Mouse (Mus musculus) frontal cortex, postnatal 14 days (tissue): ENCODE measurements around the gene Sned1.
"Not testable (repeated sequence)": the region's sequence is repeated elsewhere in the genome, so short reads cannot be mapped to it uniquely, and the experiment has no call there.

ENCODE experiments used
- DNase-seq, 2 experiments: peaks; one replicate each; pipeline ENCODE4 v3.0.0; 2022; ENCODE audit warnings: low spot score in 2 of 2

The Sned1 gene

DNA sequence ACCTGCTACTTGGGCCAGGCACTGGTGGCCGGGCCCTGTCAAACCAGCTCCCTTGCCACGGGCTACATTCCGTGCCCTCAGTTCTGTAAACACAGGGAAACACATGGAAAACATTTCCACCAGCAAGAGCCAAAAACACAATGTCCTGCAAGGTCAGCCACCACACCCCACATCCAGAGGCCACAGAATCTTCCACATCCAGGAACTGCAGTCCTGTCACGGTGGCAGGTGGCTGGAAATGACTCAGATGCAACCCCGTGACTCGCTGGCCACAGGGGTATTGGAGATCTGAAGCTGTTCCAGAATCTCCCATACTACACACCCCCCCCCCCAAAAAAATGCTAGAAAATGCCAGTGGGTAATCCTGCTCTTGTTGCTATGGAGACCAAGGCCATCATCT is 6.4 kb upstream of the Sned1 start:
- DNase-seq, result no peak

DNA sequence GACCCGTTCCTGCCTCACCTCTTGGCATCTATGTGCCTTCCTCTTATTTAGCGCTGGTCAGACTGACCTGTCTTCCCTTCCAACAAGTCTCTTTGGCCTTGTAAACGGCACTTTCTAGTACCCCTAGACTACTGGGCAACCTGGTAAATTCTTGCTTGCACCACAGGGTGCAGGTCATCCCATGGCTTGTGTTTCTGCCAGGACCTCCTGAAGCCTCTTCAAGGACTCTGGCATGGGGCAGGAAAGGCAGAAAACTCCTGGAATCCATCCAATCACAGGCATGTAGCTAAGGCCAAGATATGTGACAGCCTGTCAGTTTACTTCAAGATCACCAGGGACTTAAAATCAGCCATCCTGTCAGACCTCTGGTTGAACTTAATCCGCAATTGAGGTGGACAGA is 6.0 kb upstream of the Sned1 start:
- no peak for DNase-seq

DNA sequence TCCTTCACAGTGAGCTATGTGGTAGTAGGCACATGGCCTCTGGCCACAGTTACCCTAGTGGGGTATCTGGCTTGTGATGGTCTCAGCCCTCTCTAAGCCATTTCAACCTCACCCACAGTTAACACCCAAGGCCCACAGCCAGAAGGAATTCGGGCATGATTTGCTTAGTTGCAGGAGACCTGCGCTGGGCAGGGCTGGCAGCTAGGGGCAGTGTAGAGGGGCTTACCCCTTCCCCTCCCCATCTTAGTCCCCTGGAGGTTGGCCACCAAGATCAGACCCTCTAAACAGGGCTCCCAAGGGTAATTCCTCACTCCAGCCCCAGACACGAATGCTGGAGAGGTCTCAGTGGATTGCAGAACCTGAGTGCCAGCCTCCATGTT is 894 bp downstream of the Sned1 start:
- no peak for DNase-seq

DNA sequence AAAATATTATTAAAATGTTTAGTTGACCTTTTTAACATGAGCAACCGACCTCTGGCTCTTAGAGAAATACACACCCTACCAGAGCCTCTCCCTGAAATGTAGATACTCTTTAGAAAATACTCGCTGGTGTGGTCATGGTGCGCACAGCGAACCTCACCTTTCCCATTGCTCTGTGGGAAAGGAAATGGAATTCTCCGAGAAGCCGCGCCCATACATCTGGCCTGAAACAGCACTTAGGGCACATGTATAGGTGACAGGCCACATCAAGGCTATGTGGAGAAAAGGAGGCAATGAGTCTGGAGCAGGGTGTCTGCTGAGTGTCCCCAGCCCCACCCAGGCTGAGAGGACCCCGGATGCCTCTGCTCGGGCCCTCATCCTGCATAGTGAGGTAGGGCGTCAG is 2.0 kb downstream of the Sned1 start:
- no peak for DNase-seq

DNA sequence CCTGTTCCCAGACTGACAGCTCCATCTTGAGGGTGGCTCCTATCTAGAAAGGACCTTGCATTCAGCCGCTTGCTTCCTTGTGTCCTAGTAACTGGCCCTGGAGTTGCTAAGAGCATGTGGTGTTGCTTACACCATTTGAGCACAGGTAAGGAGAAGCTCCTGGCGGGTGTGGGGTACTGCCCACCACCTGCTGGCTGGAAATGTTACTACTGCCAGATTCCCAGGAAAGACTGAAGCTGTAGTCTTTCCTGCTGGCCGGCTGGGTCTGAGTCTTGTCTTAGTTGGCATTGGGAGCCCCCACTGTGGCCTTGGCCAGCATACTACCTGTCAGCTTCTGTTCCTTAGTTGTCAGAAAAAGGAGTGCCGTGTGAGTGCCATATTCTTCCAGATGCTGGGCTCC is 2.6 kb downstream of the Sned1 start:
- DNase-seq, result no peak

DNA sequence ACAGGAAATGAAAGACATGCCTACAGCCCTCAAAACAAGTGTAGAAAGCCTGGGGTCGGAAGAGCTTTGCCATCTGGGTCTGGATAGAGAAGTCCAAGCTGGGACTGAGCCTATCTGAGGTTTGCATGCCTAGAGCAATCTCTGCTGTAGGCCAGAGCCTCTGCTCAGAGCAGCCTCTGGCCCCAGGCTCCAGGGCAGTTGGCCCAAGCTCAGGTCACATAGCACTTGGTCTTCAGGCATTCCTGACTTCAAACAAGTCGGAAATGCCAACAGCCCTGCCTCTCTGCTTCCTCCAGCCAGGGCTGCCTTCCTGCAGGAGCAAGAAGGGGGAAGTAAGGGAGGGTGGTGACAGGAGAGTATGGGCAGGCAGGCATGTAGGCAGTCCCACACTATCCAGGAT is 10.3 kb downstream of the Sned1 start:
- DNase-seq, result no peak

DNA sequence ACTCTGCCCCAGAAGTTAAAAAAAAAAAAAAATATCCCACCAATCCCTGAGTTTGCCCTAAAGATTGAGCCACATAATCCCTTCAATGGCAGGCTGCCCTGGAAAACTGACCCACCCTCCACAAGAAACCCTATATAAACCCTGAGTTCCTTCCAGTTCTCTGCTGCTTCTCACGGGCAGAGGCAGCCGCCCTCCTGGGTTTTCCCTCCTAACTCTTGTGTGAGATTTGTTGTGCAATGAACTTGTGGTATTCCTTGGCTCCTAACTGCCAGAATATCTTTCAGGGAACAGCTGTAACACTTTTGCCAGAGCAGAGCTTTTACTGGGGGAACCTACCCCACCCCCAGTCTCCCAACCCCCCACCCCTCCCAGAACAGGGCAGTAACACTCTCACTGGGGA is 16.9 kb downstream of the Sned1 start:
- DNase-seq, result no peak

DNA sequence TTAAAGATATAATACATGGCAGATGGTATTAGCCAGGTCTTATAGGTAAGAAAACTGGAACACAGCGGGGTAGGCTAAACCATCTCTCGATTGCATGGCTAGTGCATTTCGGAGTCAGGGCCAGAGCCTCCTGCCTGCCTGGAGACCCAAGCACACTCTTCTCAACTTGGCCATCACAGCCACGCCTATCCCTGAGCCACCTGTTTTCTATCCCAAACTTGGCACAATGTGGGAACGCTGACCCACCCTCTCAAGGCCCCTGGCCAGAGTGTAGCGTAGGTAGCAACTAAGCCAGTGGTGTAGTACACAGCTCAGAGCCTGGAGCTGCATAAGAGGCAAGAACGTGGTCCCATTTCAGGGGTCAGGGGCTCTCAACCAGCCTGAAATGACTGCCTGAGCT is 20.1 kb downstream of the Sned1 start:
- no peak for DNase-seq

DNA sequence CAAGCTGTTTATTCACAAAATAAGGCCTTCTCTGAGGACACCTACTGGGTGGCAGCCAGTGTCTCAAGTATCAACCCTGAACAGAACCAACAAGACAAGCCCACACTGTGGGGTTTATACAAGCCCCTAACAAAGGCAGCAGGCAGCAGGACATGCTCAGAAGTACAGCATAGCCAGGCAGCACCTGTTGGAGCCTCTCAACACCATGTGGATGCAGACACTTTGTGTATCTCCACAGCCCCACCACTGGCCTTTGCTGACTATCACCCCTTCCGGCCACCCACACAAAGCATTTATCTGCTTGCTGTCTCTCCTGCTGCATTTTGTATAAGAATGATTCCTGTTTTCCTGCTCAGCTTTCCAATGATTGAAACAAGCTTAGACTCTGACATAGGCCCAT is 21.9 kb downstream of the Sned1 start:
- no peak for DNase-seq

DNA sequence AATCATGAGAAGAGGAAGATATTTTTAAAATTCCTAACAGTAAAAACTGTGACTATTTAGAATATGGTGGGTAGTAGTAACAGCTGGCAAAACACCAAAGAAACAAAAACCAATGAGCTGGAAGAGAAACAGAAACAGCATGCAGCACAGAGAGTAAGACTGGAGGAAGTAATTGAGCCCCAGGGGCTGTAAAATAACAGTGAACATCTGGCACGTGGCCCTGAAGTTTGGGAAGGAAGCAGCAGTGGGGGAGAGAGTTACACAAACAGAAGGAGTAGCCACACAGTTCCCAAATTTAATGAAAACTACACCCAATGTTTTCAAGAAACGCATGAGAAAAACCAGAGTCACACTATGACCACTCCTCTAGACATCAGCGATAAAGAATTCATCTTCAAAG is 31.6 kb downstream of the Sned1 start:
- DNase-seq, result no peak

DNA sequence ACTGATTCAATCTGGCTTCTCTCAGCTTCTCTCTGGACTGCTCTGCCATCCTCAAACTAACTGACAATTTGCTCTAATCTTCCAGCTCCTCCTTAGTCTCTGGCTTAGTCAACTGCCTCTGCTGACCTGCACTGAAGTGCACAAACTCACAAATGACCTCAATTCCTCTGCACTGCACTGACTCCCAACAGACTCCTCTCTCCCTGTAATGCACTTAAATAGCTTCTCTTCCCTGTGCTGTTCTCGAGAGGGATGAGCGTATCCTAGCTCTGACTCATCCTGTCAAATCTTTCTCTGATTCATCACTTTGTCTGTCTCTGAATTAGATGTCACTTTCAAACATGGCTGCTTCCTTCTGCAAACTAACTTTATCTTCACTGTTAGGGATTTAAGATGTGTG is 32.6 kb downstream of the Sned1 start:
- DNase-seq, result no peak

DNA sequence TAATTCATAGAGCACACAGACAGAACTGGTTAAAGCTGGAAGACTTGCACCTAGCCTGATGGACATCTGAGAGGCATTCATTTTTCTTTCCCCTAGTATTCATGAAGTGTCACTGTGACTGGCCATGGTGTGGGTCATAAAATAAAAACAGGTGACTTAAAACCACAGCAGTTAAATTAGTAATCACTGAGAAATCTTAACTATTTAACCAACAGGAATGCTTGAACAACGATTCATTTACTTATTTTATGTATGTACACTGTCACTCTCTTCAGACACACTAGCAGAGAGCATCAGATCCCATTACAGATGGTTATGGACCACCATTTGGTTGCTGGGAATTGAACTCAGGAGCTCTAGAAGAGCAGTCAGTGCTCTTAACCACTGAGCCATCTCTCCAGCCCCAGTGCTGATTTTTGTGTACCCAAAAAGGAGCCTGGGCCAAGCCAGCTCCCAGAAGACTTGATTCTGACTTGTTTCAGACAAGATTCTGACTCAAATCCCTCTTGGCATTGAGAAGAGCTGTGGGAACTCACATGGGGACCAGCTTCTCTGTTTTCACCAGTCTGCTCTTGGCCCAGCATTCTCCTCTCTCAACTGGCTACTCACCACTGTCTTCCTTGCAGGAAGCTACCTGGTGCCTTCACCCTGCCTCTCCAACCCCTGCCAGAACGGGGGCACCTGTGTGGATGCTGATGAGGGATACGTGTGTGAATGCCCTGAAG is 35.0 kb downstream of the Sned1 start:
- no peak for DNase-seq

DNA sequence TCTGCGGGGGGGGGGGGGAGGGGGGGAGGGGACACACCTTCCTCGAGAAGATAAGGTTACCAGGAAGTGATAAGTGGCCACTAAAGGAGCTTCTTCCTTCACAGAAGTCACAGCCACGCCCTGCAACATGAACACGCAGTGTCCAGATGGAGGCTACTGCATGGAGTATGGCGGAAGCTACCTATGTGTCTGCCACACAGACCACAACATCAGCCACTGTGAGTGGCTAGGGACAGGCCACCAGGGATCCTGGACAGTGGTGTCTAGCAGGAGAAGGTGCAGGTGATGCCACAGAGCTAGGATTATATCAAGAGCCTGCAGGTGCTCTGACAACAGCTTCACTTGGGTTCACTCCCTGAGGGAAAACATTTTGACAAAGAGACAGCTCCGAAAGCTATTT is 36.1 kb downstream of the Sned1 start:
- DNase-seq, result no peak

DNA sequence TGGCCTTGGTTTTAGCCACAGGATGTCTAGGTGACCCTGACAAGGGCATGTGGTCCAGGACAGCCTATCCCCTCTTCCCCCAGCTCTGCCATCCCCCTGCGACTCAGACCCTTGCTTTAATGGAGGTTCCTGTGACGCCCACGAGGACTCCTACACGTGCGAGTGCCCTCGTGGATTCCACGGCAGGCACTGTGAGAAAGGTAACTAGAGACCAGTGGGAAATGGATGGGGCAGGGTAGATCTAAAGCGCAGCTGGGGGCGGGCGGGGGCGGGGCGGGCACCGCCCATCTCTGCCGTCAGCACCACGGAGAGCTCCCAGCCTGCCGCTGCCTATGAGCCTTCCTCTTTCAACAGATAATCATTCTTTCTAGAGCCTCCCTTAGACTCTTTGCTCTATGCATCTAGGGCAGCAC is 36.8 kb downstream of the Sned1 start:
- no peak for DNase-seq

DNA sequence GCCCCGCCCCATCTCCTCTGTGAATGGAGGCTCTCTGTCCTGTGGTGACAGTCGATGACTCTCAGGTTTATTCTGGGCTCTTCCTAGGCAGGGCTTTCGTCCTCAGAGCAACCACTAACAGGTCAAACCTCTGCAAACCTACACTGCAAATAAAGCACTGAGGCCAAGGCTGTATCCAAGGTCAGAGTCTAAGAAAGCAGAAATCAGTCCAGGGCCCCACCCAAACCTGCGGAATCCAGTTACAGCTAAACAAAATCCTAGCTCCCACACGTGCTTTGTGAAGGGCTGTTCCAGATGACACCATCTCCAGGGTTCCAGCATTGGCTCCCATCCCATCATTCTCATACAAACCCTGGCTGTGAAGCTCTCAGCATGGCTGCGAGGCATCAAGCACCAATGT is 39.9 kb downstream of the Sned1 start:
- no peak for DNase-seq

DNA sequence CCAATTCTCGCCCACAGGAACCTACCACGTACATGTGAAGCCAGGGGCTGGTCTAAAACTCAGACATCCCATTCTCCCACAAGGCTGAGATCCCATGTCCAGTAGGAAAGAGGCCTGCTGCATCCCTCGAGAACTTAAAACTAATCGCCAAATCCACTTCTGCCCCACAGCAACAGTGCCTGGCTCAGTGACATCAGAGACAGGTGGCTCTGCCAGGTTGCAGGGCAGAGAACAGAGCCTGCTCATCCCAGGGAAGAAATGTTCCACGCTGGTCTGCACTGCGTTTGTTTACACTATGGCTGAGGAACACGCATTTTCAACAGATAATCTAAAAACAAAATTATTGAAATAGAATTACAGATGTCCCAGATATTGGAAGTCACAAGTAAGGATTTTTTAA is 41.4 kb downstream of the Sned1 start:
- no peak for DNase-seq

DNA sequence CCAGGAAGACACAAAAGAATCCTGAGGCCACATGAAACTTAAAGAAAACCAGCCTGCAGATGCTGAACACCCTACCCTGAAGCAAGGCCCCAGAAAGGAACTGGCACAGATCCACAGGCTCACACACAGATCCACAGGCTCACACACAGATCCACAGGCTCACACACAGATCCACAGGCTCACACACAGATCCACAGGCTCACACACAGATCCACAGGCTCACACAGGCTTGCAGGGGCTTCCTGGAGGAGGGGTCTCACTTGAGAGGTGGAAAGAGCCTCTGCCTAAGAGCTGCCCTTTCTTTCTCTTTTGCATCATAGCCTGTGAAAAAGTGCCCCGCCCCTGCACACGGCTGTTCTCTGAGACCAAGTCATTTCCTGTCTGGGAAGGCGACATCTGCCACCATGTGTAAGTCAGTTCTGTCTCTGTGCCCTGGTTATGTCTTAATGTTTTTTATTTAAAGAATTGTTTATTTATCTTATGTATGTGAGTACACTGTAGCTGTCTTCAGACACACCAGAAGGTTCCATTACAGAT is 54.1 kb downstream of the Sned1 start:
- no peak for DNase-seq

DNA sequence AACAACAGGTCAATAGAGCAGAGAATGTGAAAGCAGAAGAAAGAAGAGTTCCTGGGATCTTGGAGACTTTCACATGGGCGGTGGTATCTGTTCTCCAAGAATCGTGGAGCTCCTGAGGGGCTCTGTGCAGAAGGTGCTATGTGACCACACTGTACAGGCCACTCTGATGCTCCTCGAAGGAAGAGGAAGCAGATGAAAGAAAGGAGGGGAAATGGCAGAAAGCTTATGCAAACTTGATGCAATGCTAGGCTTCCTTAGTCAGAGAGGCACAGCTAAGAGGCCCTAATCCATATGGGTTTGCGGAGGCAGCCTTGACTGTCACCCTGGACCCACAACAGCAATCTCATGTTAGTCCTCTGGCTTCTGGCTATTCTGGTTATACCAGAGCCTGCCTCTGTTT is 55.3 kb downstream of the Sned1 start:
- no peak for DNase-seq

DNA sequence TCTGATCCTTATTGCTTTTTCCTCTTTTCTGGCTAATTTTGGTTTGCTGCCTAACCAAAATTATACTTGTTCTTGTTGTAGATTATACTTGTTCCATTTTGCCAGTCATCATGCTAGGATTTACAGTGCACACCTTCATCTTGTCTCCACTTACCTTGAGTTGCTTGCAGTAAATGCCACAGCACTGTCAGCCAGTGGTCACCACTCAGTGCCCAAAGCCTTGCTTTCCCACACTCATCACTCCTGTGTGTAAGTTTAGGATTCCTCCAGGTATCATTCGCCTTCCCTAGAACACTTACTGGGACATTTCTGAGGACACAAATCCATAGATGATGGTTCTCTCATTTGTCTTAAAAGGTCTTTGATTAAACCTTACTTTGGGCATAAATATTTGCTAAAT is 56.0 kb downstream of the Sned1 start:
- DNase-seq, result no peak

DNA sequence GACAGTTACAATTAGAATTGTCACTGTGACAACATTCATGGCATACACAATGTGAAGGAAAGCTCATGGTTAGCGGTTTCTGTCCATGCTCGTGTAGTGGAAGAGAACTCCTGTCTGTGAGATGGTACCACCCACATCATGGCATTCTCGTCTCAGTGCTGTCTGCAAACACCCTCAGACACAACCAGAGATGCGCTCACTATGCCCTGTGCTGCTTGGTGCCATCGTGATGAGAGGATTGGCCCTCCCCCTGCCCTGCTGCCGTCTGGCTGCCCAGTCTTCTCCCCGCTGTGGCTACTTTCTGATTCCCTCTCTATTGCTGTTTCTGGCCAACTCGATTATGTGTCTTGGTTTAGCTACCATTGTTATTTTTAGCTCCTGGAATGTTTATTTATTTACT is 56.4 kb downstream of the Sned1 start:
- no peak for DNase-seq

DNA sequence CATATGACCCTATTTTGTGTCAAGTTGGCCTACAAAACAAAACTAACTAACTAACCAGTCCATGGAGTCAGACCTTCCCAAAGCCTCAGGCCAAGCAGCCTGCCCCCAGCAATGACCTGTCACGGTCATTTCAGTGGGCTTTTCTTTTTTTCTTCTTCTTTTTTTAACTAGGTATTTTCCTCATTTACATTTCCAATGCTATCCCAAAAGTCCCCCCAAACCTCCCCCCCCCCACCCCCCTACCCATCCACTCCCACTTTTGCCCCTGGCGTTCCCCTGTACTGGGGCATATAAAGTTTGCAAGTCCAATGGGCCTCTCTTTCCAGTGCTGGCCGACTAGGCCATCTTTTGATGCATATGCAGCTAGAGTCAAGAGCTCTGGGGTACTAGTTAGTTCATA is 58.9 kb downstream of the Sned1 start:
- not testable (repeated sequence) for DNase-seq

DNA sequence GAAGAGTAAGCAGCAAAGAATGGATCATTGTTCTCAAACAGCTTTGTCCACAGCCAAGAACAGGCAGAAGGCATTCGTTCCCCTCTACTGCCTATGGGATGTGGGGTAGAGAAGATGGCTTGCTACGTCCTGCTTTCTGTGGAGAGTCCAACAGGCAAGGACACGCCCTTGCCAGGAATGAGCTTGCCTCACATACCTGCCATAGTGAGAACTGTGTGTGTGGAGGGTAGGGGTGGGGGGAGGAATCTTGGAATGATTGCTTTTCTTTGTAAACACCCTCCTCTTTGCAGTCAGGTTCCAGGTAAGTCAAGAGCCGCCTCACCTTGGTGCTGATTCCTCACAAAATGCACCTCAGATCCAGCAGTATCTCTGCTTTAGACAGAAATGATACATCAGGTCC is 64.2 kb downstream of the Sned1 start:
- DNase-seq, result no peak

DNA sequence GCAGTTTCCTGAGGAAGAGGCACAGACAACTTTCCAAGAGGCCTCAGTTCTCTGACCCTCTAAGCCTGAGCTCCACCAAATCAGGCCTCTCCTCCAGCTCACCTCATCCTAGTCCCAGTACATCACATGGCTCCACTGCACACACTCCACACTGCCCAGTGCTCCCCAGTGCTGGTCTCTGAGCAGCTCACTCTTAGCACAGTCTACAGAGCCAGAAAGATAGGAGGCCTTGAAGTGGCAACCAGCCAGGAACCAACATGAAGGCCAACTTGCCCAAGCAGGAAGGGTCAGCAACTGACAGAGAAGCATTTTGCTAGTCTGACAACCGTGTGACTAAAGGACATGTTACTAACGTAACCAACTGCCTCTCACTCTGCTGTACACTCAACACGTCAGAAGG is 64.9 kb downstream of the Sned1 start:
- no peak for DNase-seq
